Mouse (Mus musculus) heart, adult 2 months (tissue): Measurements from ENCODE around the gene Hspa12a.

ENCODE experiments used
- CTCF ChIP-seq: fragments of 200-600 bp; IDR thresholded peaks from 2 replicates; pipeline ENCODE4 v1.8.1; 2022; ENCODE audit warnings: antibody characterized with exemption, mild to moderate bottlenecking, moderate library complexity
- EP300 ChIP-seq: fragments of 200-500 bp; IDR thresholded peaks from 2 replicates; pipeline ENCODE4 v1.6.1; 2011; ENCODE audit warnings: low read depth, low read length, control low read depth; ENCODE audit not compliant: insufficient read depth

DNA sequence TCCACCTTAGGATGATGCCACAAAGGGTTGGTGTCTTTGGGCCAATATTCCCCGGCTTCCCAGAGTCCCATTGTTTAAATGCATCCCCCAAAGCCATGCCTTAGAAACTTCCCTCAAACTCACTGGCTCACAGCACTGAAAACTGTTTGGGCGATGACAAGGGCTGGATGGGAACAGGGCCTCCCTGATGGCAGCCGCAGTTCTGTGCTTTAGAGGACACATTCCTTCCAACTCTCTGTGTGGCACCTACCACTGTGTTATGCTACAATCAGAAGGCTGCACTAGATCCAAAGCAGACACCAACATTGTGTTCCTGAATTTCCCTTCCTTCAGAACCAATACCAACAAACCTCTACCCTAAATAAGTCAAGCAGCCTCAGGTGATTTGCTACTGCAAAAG is 99.8 kb downstream of the Hspa12a start:
- TF ChIP-seq EP300: no peak
- TF ChIP-seq CTCF: no peak
